Mouse (Mus musculus) C2C12 (cell line): ENCODE results near the gene Hnf1b. TPM values are rescaled to one million over a fixed set of nuclear protein-coding genes. Genes with fewer than 3 reads are reported as not detected.

Experiments
- H3K27me3 ChIP-seq: one replicate; pipeline ENCODE4 v1.6.1; 2011; ENCODE audit not compliant: control insufficient read depth, insufficient read depth, insufficient read length
- H3K36me3 ChIP-seq: one replicate; pipeline ENCODE4 v1.6.1; 2011; ENCODE audit not compliant: control insufficient read depth, insufficient read depth
- H3K4me3 ChIP-seq: one replicate; pipeline ENCODE4 v1.5.1; 2011; ENCODE audit warnings: mild to moderate bottlenecking, control low read depth; ENCODE audit not compliant: poor library complexity, insufficient read depth, severe bottlenecking
- H3K79me2 ChIP-seq: one replicate; pipeline ENCODE4 v1.6.1; 2011; ENCODE audit not compliant: control insufficient read depth, insufficient read depth
- H3K79me3 ChIP-seq: one replicate; pipeline ENCODE4 v1.6.1; 2011; ENCODE audit warnings: low read depth, control low read depth
- H3ac ChIP-seq: one replicate; pipeline ENCODE3; 2011; ENCODE audit warnings: low read depth; ENCODE audit not compliant: control insufficient read depth, insufficient read length
- CEBPB ChIP-seq: IDR thresholded peaks from one replicate; pipeline ENCODE4 v1.6.1; 2011; ENCODE audit warnings: low read depth, mild to moderate bottlenecking, control low read depth, moderate library complexity
- CTCF ChIP-seq: IDR thresholded peaks from one replicate; pipeline ENCODE4 v1.5.1; 2011; ENCODE audit not compliant: control insufficient read depth, insufficient read depth, insufficient read length
- FOSL1 ChIP-seq: IDR thresholded peaks from one replicate; pipeline ENCODE4 v1.8.0; 2011; ENCODE audit warnings: mild to moderate bottlenecking, low read length; ENCODE audit not compliant: poor library complexity, insufficient read depth, severe bottlenecking
- MAX ChIP-seq: IDR thresholded peaks from one replicate; pipeline ENCODE4 v1.6.1; 2011; ENCODE audit warnings: mild to moderate bottlenecking, control low read depth
- MYOD1 ChIP-seq: IDR thresholded peaks from one replicate; pipeline ENCODE4 v1.6.1; 2011; ENCODE audit warnings: low read depth; ENCODE audit not compliant: control insufficient read depth, insufficient read length
- MYOG ChIP-seq: IDR thresholded peaks from one replicate; pipeline ENCODE4 v1.6.1; 2011; ENCODE audit not compliant: control insufficient read depth, insufficient read length; ENCODE audit errors: extremely low read depth
- USF1 ChIP-seq: IDR thresholded peaks from one replicate; pipeline ENCODE4 v1.6.1; 2011; ENCODE audit warnings: low read depth, mild to moderate bottlenecking, control low read depth, moderate library complexity
- polyA plus RNA-seq: library from polyadenylated mRNA; unstranded; fragments of >200 nt; fragmentation: generic; extraction: Trizol; gene quantifications from one replicate; pipeline ENCODE4 v1.2.1, GENCODE M21; 2012; ENCODE audit warnings: missing spikeins

Gene Hnf1b
- polyA plus RNA-seq, 1 experiment = not detected

DNA sequence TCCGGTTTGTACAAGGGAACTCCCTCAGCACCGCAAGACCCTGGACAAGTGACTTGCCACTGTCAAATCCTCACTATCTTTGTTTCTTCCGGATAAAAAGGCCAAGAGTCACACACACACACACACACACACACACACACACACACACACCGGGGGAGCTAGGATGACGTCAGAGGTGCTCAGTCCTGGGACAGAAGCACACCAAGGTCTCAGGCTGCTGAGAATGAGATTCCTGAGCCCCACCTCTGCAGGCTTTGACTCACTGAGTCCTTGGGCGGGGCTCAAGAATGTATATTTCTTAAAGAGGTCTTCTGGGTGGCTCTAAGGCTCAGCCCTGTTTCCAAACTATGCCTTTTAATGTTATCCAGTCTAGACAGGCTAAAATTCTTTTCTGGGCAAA is 41.5 kb downstream of the Hnf1b start:
- H3ac ChIP-seq = no peak overlapping the region

DNA sequence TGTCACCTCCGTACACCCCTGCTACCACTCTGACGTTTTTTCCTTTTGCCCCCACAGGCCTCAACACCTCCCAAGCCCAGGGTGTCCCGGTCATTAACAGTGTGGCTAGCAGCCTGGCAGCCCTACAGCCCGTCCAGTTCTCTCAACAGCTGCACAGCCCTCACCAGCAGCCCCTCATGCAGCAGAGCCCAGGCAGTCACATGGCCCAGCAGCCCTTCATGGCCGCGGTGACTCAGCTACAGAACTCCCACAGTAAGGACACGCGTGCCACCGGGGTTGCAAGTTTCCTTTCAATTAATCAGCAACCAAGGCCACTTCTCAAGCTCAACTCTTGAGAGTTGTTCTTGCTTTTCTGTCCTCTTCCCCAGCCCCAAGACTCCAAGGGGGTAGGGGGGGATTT is 43.5 kb downstream of the Hnf1b start:
- Histone ChIP-seq H3K4me3 (no peak overlapping the region), H3K27me3 (peaks cover 11% of the 10 kb centered on the region), H3K79me3 (no peaks in the 10 kb centered on the region), H3K36me3 (no peaks in the 10 kb centered on the region), H3K79me2 (no peaks in the 10 kb centered on the region), H3ac (no peak overlapping the region)
- TF ChIP-seq MAX (no peak), CTCF (no peak), FOSL1 (no peak), USF1 (peak; percentile 38), MYOG (no peak), CEBPB (no peak), MYOD1 (peak; percentile 19)

More for the DNA sequence above, 41.5 kb downstream of the Hnf1b start:
- Histone ChIP-seq H3K4me3 (no peak overlapping the region), H3K27me3 (peaks cover 12% of the 10 kb centered on the region), H3K36me3 (no peaks in the 10 kb centered on the region), H3K79me3 (no peaks in the 10 kb centered on the region), H3K79me2 (no peaks in the 10 kb centered on the region)
- TF ChIP-seq FOSL1 (no peak), CEBPB (no peak), CTCF (no peak), MYOD1 (no peak)

DNA sequence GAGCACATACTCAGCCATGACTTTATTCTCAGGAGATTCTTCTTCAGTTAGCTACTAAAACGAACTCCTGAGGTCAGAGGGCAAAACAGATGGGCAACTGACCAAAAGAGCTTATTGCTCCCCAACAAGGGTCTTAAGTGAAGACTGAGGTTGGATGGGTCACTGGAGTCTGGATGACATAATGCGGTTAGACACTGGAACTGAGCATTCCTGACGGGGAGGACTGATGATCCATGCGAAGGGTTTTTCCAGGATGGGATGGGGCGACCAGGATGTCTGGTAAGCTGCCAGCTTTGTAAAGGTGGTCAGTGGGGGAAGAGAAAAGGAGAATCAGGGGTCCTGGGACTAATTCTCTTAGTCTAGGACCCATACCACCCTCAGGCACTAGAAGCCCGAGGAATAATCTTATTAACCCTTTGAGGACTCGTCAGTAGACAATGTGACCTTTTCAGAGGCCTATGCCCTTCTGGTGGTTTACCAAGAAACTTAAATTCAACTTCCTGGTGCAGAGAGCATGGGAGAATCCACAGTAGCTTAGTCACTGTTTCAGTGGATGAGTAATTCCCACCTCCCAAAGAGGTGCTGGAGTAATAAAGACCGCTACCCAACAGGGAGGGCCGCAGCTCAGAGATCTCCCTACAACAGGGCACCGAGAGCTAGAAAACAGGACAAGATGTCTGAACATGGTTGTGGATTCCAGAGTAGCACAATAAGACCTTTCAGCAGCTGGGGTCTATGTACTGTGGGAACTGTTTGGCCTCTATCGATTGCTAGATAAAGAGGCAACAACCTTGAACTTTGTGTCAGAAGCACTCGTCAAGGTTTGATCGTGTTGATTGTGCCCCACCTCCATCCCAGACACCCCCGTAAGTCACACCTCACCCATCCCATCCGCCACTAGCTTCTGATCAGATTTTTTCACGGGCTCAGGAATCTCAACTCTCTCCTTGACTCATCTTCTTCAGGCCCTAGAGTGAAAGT is 46.9 kb downstream of the Hnf1b start:
- TF ChIP-seq FOSL1 = no peak
- no peak for TF ChIP-seq CEBPB
- TF ChIP-seq MYOG = no peak
- no peak for TF ChIP-seq MYOD1
- no peak for TF ChIP-seq CTCF
- no peak for TF ChIP-seq USF1
- no peak for TF ChIP-seq MAX
- H3K27me3 ChIP-seq = peaks cover 13% of the 10 kb centered on the region
- H3K4me3 ChIP-seq = no peak overlapping the region
- H3K79me2 ChIP-seq = no peaks in the 10 kb centered on the region
- no peak overlapping the region for H3ac ChIP-seq
- H3K36me3 ChIP-seq = no peaks in the 10 kb centered on the region
- H3K79me3 ChIP-seq = no peaks in the 10 kb centered on the region

DNA sequence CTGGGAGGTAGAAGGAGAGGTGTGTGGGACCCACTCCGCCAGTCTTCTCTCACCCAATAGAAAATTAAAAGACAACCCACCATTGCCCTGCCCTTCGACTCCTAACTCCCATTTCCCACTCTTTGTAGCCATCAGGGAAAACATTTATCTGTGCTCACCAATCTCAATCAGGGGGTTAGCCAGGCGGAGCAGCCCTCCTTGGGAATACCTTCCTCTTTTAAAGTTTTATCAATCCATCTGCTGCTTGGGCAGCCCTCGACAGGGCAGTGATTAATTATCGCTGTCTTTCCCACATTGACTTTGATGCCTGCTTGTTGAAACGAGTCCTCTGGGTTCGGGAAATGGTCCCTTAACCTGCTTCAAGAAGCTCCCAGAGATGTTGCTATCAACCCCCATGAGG is 47.7 kb downstream of the Hnf1b start:
- no peaks in the 10 kb centered on the region for H3K79me3 ChIP-seq
- no peak overlapping the region for H3K4me3 ChIP-seq
- peaks cover 17% of the 10 kb centered on the region for H3K27me3 ChIP-seq
- H3ac ChIP-seq = no peak overlapping the region
- no peaks in the 10 kb centered on the region for H3K36me3 ChIP-seq
- no peaks in the 10 kb centered on the region for H3K79me2 ChIP-seq
- TF ChIP-seq MYOG (no peak), FOSL1 (no peak), USF1 (no peak), CTCF (no peak), MAX (no peak), MYOD1 (no peak)

DNA sequence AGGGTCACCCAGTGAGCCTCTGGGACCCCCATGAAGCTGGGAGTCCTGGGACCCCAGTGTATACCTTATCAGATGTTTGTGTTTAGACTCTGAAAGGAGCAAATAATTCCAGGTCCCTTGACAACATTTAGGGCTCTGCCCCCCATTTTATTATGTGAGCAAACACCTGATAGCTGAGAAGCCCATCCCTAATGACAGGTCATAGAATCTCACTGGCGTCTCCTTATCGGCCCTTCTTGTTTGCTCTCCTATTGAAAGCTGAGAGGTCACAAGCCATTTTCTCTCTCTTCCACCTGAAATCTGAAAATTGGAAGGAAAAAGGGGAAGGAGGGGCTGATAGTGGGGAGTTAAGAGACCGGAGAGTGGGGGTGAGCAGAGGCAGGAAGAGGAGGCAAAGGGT is 52.9 kb downstream of the Hnf1b start:
- Histone ChIP-seq H3K79me3 (no peaks in the 10 kb centered on the region), H3K36me3 (no peaks in the 10 kb centered on the region), H3ac (no peak overlapping the region), H3K79me2 (no peaks in the 10 kb centered on the region), H3K27me3 (peaks cover 36% of the 10 kb centered on the region), H3K4me3 (no peak overlapping the region)
- no peak for TF ChIP-seq MYOD1
- no peak for TF ChIP-seq MAX
- TF ChIP-seq FOSL1 = no peak
- TF ChIP-seq USF1 = no peak

DNA sequence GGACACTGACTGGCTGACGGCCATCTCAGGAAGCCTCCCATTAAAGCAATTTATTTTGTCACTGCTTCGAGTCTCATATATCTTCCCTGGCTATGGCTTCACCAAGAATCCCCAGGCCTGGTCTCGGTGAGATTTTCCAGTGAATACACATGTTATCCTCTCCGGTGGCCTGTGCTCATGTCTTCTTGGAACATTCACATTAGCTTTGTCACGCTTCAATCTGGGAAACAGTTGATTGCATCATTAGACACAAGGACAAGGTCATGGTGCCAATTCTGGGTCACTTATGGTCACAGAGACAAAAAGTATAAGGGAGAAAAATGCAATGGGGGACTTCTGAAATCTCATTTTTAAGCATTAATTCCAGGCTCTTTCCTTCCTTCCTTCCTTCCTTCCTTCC is 55.9 kb downstream of the Hnf1b start:
- H3K27me3 ChIP-seq = peaks cover 37% of the 10 kb centered on the region
- no peaks in the 10 kb centered on the region for H3K79me2 ChIP-seq
- no peak for TF ChIP-seq MAX
- TF ChIP-seq USF1 = no peak
- H3K4me3 ChIP-seq = no peak overlapping the region
- H3ac ChIP-seq = no peak overlapping the region
- no peaks in the 10 kb centered on the region for H3K36me3 ChIP-seq
- no peaks in the 10 kb centered on the region for H3K79me3 ChIP-seq
